Mouse (Mus musculus) CH12.LX (cell line): ENCODE measurements around the gene Irf2. TPM values are rescaled to one million over a fixed set of nuclear protein-coding genes. Genes with fewer than 3 reads are reported as not detected.

Source experiments
- DNase-seq: peaks from one replicate; pipeline ENCODE4 v3.0.0-alpha.2; 2013; ENCODE audit errors: extremely low read depth
- H3K27ac ChIP-seq: 2 replicates; pipeline ENCODE4 v1.5.1; 2012; ENCODE audit warnings: low read depth, mild to moderate bottlenecking, control low read depth, moderate library complexity; ENCODE audit not compliant: insufficient read depth
- H3K27me3 ChIP-seq: replicated peaks from 2 replicates; pipeline ENCODE3; 2012; ENCODE audit warnings: inconsistent platforms
- H3K36me3 ChIP-seq, 2 experiments: replicated peaks in 1 of 2; 2 replicates each; pipeline versions ENCODE3 to v1.6.1; 2012; ENCODE audit warnings: inconsistent platforms in 1 of 2, low read length in 1 of 2, mild to moderate bottlenecking in 1 of 2, mixed read lengths in 1 of 2, moderate library complexity in 1 of 2; ENCODE audit not compliant: control insufficient read depth in 1 of 2, insufficient read depth in 1 of 2
- H3K4me1 ChIP-seq, 2 experiments: 2 replicates each; pipeline ENCODE4 v1.6.1; 2012; ENCODE audit warnings: inconsistent platforms in 1 of 2, moderate library complexity in 1 of 2; ENCODE audit not compliant: insufficient read depth in 2 of 2, control insufficient read depth in 1 of 2
- H3K4me2 ChIP-seq: 2 replicates; pipeline ENCODE4 v1.6.1; 2012; ENCODE audit warnings: low read depth, mild to moderate bottlenecking, control low read depth; ENCODE audit not compliant: poor library complexity, insufficient read depth, severe bottlenecking
- H3K4me3 ChIP-seq, 3 experiments: fragments of 150-350 bp in 1 of 3; sonication (generic) in 1 of 3; replicated peaks in 1 of 3; 2 replicates each; pipeline versions ENCODE3 to v1.5.1; 2011 to 2012; ENCODE audit warnings: low read depth in 2 of 3, low read length in 2 of 3, mild to moderate bottlenecking in 2 of 3, moderate library complexity in 2 of 3, control low read depth in 1 of 3, improper control_type of control experiment in 1 of 3, inconsistent platforms in 1 of 3, mixed read lengths in 1 of 3; ENCODE audit not compliant: poor library complexity in 1 of 3
- H3K79me2 ChIP-seq: replicated peaks from 2 replicates; pipeline ENCODE4 v1.6.1; 2012; ENCODE audit warnings: mild to moderate bottlenecking, moderate library complexity; ENCODE audit not compliant: control insufficient read depth, poor library complexity, insufficient read depth, severe bottlenecking; ENCODE audit errors: extremely low read depth
- H3K9ac ChIP-seq: 2 replicates; pipeline ENCODE4 v1.6.1; 2012; ENCODE audit warnings: low read depth, mild to moderate bottlenecking, control low read depth, moderate library complexity; ENCODE audit not compliant: insufficient read depth
- H3K9me3 ChIP-seq: replicated peaks from 2 replicates; pipeline ENCODE3; 2012; ENCODE audit warnings: low read length, inconsistent platforms, mixed read lengths
- CHD1 ChIP-seq: IDR thresholded peaks from 2 replicates; pipeline ENCODE4 v1.6.1; 2012; ENCODE audit warnings: low read depth, low read length, improper control_type of control experiment, inconsistent platforms
- CHD2 ChIP-seq: IDR thresholded peaks from 2 replicates; pipeline ENCODE4 v1.6.1; 2011; ENCODE audit warnings: low read length, improper control_type of control experiment
- CTCF ChIP-seq, 2 experiments: IDR thresholded peaks in 1 of 2; conservative IDR thresholded peaks in 1 of 2; 2 replicates each; pipeline ENCODE4 v1.5.1; 2011 to 2012; ENCODE audit warnings: low read depth in 2 of 2, low read length in 2 of 2, improper control_type of control experiment in 1 of 2, inconsistent platforms in 1 of 2, mild to moderate bottlenecking in 1 of 2, moderate library complexity in 1 of 2
- GABPA ChIP-seq: IDR thresholded peaks from 2 replicates; pipeline ENCODE4 v1.6.1; 2012; ENCODE audit warnings: low read depth, low read length, improper control_type of control experiment, inconsistent platforms; ENCODE audit not compliant: insufficient replicate concordance
- IRF4 ChIP-seq: IDR thresholded peaks from 2 replicates; pipeline ENCODE4 v1.6.1; 2014; ENCODE audit warnings: low read depth, mild to moderate bottlenecking, inconsistent platforms, low read length, improper control_type of control experiment
- JUN ChIP-seq: IDR thresholded peaks from 2 replicates; pipeline ENCODE4 v1.6.1; 2011; ENCODE audit warnings: low read depth, mild to moderate bottlenecking, low read length, improper control_type of control experiment, moderate library complexity; ENCODE audit not compliant: insufficient read depth
- JUND ChIP-seq: conservative IDR thresholded peaks from 2 replicates; pipeline ENCODE4 v1.6.1; 2011; ENCODE audit warnings: low read depth, low read length, improper control_type of control experiment
- KAT2A ChIP-seq: IDR thresholded peaks from 2 replicates; pipeline ENCODE4 v1.6.1; 2012; ENCODE audit warnings: low read length, improper control_type of control experiment, inconsistent platforms; ENCODE audit not compliant: insufficient replicate concordance
- MAFK ChIP-seq: IDR thresholded peaks from 2 replicates; pipeline ENCODE4 v1.6.1; 2011; ENCODE audit warnings: low read length, improper control_type of control experiment; ENCODE audit not compliant: insufficient replicate concordance
- MAX ChIP-seq: IDR thresholded peaks from 2 replicates; pipeline ENCODE4 v1.6.1; 2011; ENCODE audit warnings: low read length, improper control_type of control experiment
- MAZ ChIP-seq: IDR thresholded peaks from 2 replicates; pipeline ENCODE4 v1.6.1; 2012; ENCODE audit warnings: low read depth, mild to moderate bottlenecking, inconsistent platforms, low read length, improper control_type of control experiment, moderate library complexity
- MEF2A ChIP-seq: IDR thresholded peaks from 2 replicates; pipeline ENCODE4 v1.6.1; 2014; ENCODE audit warnings: low read depth, mild to moderate bottlenecking, inconsistent platforms, low read length, improper control_type of control experiment, borderline replicate concordance
- MYC ChIP-seq: IDR thresholded peaks from 2 replicates; pipeline ENCODE4 v1.6.1; 2011; ENCODE audit warnings: low read depth, mild to moderate bottlenecking, improper control_type of control experiment, low read length
- NRF1 ChIP-seq: IDR thresholded peaks from 2 replicates; pipeline ENCODE4 v1.6.1; 2014; ENCODE audit warnings: low read depth, mild to moderate bottlenecking, inconsistent platforms, low read length, improper control_type of control experiment, moderate library complexity
- PAX5 ChIP-seq: IDR thresholded peaks from 2 replicates; pipeline ENCODE4 v1.6.1; 2012; ENCODE audit warnings: low read length, inconsistent platforms, mixed read lengths
- RAD21 ChIP-seq: IDR thresholded peaks from 2 replicates; pipeline ENCODE4 v1.6.1; 2011; ENCODE audit warnings: low read depth, mild to moderate bottlenecking, low read length, improper control_type of control experiment, moderate library complexity
- RCOR1 ChIP-seq: conservative IDR thresholded peaks from 2 replicates; pipeline ENCODE4 v1.6.1; 2012; ENCODE audit warnings: low read depth, mild to moderate bottlenecking, inconsistent platforms, low read length, improper control_type of control experiment
- SIN3A ChIP-seq: IDR thresholded peaks from 2 replicates; pipeline ENCODE4 v1.6.1; 2012; ENCODE audit warnings: low read length, improper control_type of control experiment, inconsistent platforms
- TBP ChIP-seq: conservative IDR thresholded peaks from 2 replicates; pipeline ENCODE4 v1.6.1; 2011; ENCODE audit warnings: low read depth, low read length, improper control_type of control experiment
- UBTF ChIP-seq: IDR thresholded peaks from 2 replicates; pipeline ENCODE4 v1.6.1; 2012; ENCODE audit warnings: low read depth, mild to moderate bottlenecking, inconsistent platforms, low read length, improper control_type of control experiment, moderate library complexity
- USF1 ChIP-seq: IDR thresholded peaks from 2 replicates; pipeline ENCODE4 v1.6.1; 2014; ENCODE audit warnings: low read depth, mild to moderate bottlenecking, inconsistent platforms, low read length, improper control_type of control experiment
- USF2 ChIP-seq: conservative IDR thresholded peaks from 2 replicates; pipeline ENCODE4 v1.6.1; 2011; ENCODE audit warnings: low read depth, low read length, improper control_type of control experiment
- ZKSCAN1 ChIP-seq: IDR thresholded peaks from 2 replicates; pipeline ENCODE4 v1.6.1; 2012; ENCODE audit warnings: low read depth, inconsistent platforms, low read length, improper control_type of control experiment, borderline replicate concordance
- ZMIZ1 ChIP-seq: IDR thresholded peaks from 2 replicates; pipeline ENCODE4 v1.6.1; 2012; ENCODE audit warnings: low read depth, mild to moderate bottlenecking, inconsistent platforms, low read length, improper control_type of control experiment
- ZNF384 ChIP-seq: IDR thresholded peaks from 2 replicates; pipeline ENCODE4 v1.6.1; 2012; ENCODE audit warnings: low read depth, low read length, improper control_type of control experiment, inconsistent platforms
- dilution Hi-C: fragments of 300-500 bp; cut with MboI; formaldehyde crosslinking; loops from 2 replicates; pipeline ENCODE4 v1.14.3; 2020; ENCODE audit warnings: low sequenced_read_pairs; ENCODE audit not compliant: extremely low pct_unique_long_range_greater_than_20kb, extremely low pct_ligation_motif_present
- in situ Hi-C: fragments of 300-500 bp; cut with MboI; formaldehyde crosslinking; loops from 3 replicates; pipeline ENCODE4 v1.14.3; 2019; ENCODE audit warnings: low sequenced_read_pairs, low pct_ligation_motif_present, low pct_unique_long_range_greater_than_20kb, mixed read lengths
- polyA plus RNA-seq: library from polyadenylated mRNA; unstranded; fragments of >175 nt; gene quantifications from 2 replicates; pipeline ENCODE4 v1.2.1, GENCODE M21; 2012; ENCODE audit warnings: low read depth; ENCODE audit not compliant: insufficient read length
- total RNA-seq, 2 experiments: library from RNA; depleted of rRNA; stranded (reverse); fragments of 300-350 nt in 1 of 2; fragments of >200 nt in 1 of 2; gene quantifications; 2 replicates each; pipeline ENCODE4 v1.2.3; 2012 to 2014

The Irf2 gene
- total and polyA plus RNA-seq, 3 experiments, result 7.1 to 37.4 (median 10.2) TPM

DNA sequence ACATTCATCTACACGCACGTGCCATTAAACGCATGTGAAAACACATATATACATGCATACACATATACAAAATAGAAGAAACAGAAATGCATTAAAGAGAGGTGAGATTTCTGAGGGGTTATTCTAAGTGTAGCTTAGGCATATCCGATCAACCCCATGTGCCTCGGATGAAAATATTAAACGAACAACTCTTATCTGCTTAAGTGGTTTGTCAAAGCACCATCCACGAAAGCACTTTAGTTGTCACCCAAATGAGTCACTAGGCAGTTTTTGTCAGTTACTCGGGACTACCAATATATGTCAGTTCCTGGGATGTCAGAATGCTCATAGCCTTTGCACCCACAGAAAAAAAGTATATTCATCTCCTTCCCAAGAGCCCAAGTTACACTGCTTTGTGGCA, 21.2 kb upstream of the Irf2 start:
- Histone ChIP-seq H3K27me3 (peaks cover 8% of the 10 kb centered on the region), H3K9me3 (no peaks in the 10 kb centered on the region)
- dilution Hi-C loops, result no loop called here
- TF ChIP-seq MEF2A, result no peak
- no peak for TF ChIP-seq ZNF384
- no peak for TF ChIP-seq ZMIZ1
- TF ChIP-seq UBTF, result no peak
- TF ChIP-seq USF1, result no peak
- no peak for TF ChIP-seq TBP
- no peak for TF ChIP-seq SIN3A
- no peak for TF ChIP-seq MAFK
- no peak for TF ChIP-seq IRF4
- no peak for TF ChIP-seq RCOR1
- no peak for TF ChIP-seq MYC
- no peak for TF ChIP-seq KAT2A
- no peak for TF ChIP-seq MAX
- no peak for TF ChIP-seq CTCF (conservative IDR thresholded peaks at IDR 0.05 in 1 of 2, IDR thresholded peaks at IDR 0.05 in 1 of 2; ENCODE audit: low read depth in 2 of 2, low read length in 2 of 2)
- TF ChIP-seq RAD21, result no peak
- TF ChIP-seq JUND, result no peak
- TF ChIP-seq, all 38 proteins: peak for 0
- in situ Hi-C loops, result no loop called here
- no peaks in the 10 kb centered on the region for H3K79me2 ChIP-seq
- no peak overlapping the region for H3K27ac ChIP-seq
- no peak overlapping the region for H3K4me2 ChIP-seq
- peaks cover 3 to 17% of the 10 kb centered on the region in 2 experiments; a peak in 3 of 4 replicates for H3K4me1 ChIP-seq
- H3K36me3 ChIP-seq, result no peaks in the 10 kb centered on the region
- no peak overlapping the region for H3K9ac ChIP-seq
- no peak overlapping the region for H3K4me3 ChIP-seq
- DNase-seq, result no peak

DNA sequence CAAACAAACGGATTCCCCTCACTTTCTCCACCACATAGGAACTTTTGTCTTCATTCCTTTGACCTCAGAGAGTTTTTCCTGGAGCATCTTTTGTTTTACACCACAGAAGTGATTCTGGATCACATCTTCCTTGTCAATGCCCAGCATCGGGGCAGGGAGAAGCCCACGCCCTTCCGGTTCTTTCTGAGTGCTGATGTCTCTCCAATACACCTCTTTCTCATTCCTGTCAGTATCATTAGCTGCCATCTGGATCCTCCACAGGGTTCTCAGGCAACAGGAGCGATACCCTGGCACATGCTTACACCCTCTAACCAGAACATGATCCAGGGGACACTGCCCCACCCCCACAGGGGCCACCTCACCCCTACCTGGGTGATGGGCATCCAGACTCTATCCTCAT, 20.8 kb upstream of the Irf2 start:
- Histone ChIP-seq H3K36me3 (no peaks in the 10 kb centered on the region), H3K9ac (no peak overlapping the region), H3K27ac (no peak overlapping the region), H3K4me2 (no peak overlapping the region), H3K4me3 (no peak overlapping the region), H3K9me3 (no peaks in the 10 kb centered on the region), H3K27me3 (peaks cover 8% of the 10 kb centered on the region), H3K4me1 (peaks cover 2 to 13% of the 10 kb centered on the region in 2 experiments; a peak in 3 of 4 replicates), H3K79me2 (no peaks in the 10 kb centered on the region)
- no peak for TF ChIP-seq CHD1
- no peak for TF ChIP-seq JUN
- no peak for TF ChIP-seq NRF1
- TF ChIP-seq MAX, result no peak
- no peak for TF ChIP-seq ZNF384
- no peak for TF ChIP-seq GABPA
- no peak for TF ChIP-seq RAD21
- TF ChIP-seq CHD2, result no peak
- no peak for TF ChIP-seq MAZ
- no peak for TF ChIP-seq ZMIZ1
- no peak for TF ChIP-seq CTCF (conservative IDR thresholded peaks at IDR 0.05 in 1 of 2, IDR thresholded peaks at IDR 0.05 in 1 of 2; ENCODE audit: low read depth in 2 of 2, low read length in 2 of 2)
- no peak for TF ChIP-seq KAT2A
- TF ChIP-seq USF2, result no peak
- TF ChIP-seq USF1, result no peak
- no peak for TF ChIP-seq MAFK
- TF ChIP-seq PAX5, result no peak
- TF ChIP-seq SIN3A, result no peak
- TF ChIP-seq ZKSCAN1, result no peak
- TF ChIP-seq MYC, result no peak
- no peak for TF ChIP-seq IRF4
- DNase-seq, result no peak
- dilution Hi-C loops (no loop called here), in situ Hi-C loops (no loop called here)
